Mouse (Mus musculus) CH12.LX (cell line): ENCODE measurements around the gene Ttc17.

Source experiments
- CTCF ChIP-seq, 2 experiments: IDR thresholded peaks in 1 of 2; conservative IDR thresholded peaks in 1 of 2; 2 replicates each; pipeline ENCODE4 v1.5.1; 2011 to 2012; ENCODE audit warnings: low read depth in 2 of 2, low read length in 2 of 2, improper control_type of control experiment in 1 of 2, inconsistent platforms in 1 of 2, mild to moderate bottlenecking in 1 of 2, moderate library complexity in 1 of 2
- EP300 ChIP-seq: IDR thresholded peaks from 2 replicates; pipeline ENCODE4 v1.6.1; 2011; ENCODE audit warnings: low read length, improper control_type of control experiment
- MAZ ChIP-seq: IDR thresholded peaks from 2 replicates; pipeline ENCODE4 v1.6.1; 2012; ENCODE audit warnings: low read depth, mild to moderate bottlenecking, inconsistent platforms, low read length, improper control_type of control experiment, moderate library complexity
- POLR2A ChIP-seq: IDR thresholded peaks from 2 replicates; pipeline ENCODE4 v1.6.1; 2011; ENCODE audit warnings: low read depth, mild to moderate bottlenecking, improper control_type of control experiment, low read length
- USF2 ChIP-seq: conservative IDR thresholded peaks from 2 replicates; pipeline ENCODE4 v1.6.1; 2011; ENCODE audit warnings: low read depth, low read length, improper control_type of control experiment

DNA sequence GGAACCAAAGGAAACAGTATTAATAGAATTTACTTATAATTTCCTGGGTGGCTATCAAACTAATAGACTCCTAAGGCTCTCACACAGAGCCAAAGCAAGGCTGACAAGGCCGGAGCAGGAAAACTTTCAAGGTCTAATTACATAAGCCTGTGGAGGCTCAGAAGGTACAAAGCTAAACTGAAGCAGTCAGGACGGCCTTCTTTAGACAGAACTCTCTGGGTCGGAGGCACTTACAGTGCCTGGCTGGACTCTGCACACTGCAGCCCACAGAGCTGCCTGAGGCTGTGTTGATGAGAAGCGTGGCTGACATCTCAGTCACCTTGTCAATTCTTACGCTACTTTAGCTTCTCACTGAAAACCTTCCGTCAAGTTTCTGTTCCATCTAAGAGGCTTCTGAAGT lies 42.7 kb downstream of the Ttc17 start:
- TF ChIP-seq USF2 (no peak), POLR2A (no peak), CTCF (conservative IDR thresholded peaks at IDR 0.05 in 1 of 2, IDR thresholded peaks at IDR 0.05 in 1 of 2; ENCODE audit: low read depth in 2 of 2, low read length in 2 of 2) (no peak), EP300 (no peak), MAZ (no peak)
